Mouse (Mus musculus) lung, postnatal 36 days (tissue): Measurements from ENCODE around the gene Frem2.
A peak's percentile ranks its signal among the peaks of the same experiment; 100 is the strongest.

Experiments
- DNase-seq: peaks from one replicate; pipeline ENCODE4 v3.0.0; 2022; ENCODE audit warnings: mixed read lengths

The Frem2 gene

GRCm38 (mm10) chr3:53555031-53555952 lies 101.9 kb downstream of the Frem2 start:
- DNase-seq, result peak; percentile 12

- no peak for DNase-seq
Observed at GRCm38 (mm10) chr3:53552691-53553090, 104.5 kb downstream of the Frem2 start.

GRCm38 (mm10) chr3:53532091-53532490 lies 125.1 kb downstream of the Frem2 start:
- DNase-seq, result no peak

GRCm38 (mm10) chr3:53530305-53530704 lies 126.8 kb downstream of the Frem2 start:
- peak; percentile 30 for DNase-seq

- DNase-seq, result peak; percentile 78
Observed at GRCm38 (mm10) chr3:53525737-53526136, 131.4 kb downstream of the Frem2 start.

- DNase-seq, result no peak
Observed at GRCm38 (mm10) chr3:53522794-53523193, 134.4 kb downstream of the Frem2 start.

GRCm38 (mm10) chr3:53514221-53515065 lies 142.7 kb downstream of the Frem2 start:
- no peak for DNase-seq

- DNase-seq, result no peak
Observed at GRCm38 (mm10) chr3:53513096-53513495, 144.1 kb downstream of the Frem2 start.

- no peak for DNase-seq
Observed at GRCm38 (mm10) chr3:53502428-53502827, 154.7 kb downstream of the Frem2 start.

GRCm38 (mm10) chr3:53498351-53498905 lies 158.7 kb downstream of the Frem2 start:
- no peak for DNase-seq

GRCm38 (mm10) chr3:53488353-53488752 lies 168.8 kb downstream of the Frem2 start, which contains the start of gene Stoml3:
TSS of gene Stoml3 (plus strand) at chr3:53488653.
- DNase-seq, result no peak

- peak; percentile 23 for DNase-seq
Observed at GRCm38 (mm10) chr3:53486996-53487576, 170.1 kb downstream of the Frem2 start.

GRCm38 (mm10) chr3:53486561-53486960 lies 170.6 kb downstream of the Frem2 start:
- no peak for DNase-seq

- DNase-seq, result no peak
Observed at GRCm38 (mm10) chr3:53483414-53484059, 173.6 kb downstream of the Frem2 start.

- no peak for DNase-seq
Observed at GRCm38 (mm10) chr3:53478419-53479046, 178.6 kb downstream of the Frem2 start.

- DNase-seq, result no peak
Observed at GRCm38 (mm10) chr3:53477468-53477867, 179.7 kb downstream of the Frem2 start.

GRCm38 (mm10) chr3:53475889-53476288 lies 181.3 kb downstream of the Frem2 start:
- peak; percentile 53 for DNase-seq

- no peak for DNase-seq
Observed at GRCm38 (mm10) chr3:53474179-53474578, 183.0 kb downstream of the Frem2 start.

GRCm38 (mm10) chr3:53472061-53472460 lies 185.1 kb downstream of the Frem2 start:
- DNase-seq, result no peak

- no peak for DNase-seq
Observed at GRCm38 (mm10) chr3:53469650-53470049, 187.5 kb downstream of the Frem2 start.

- DNase-seq, result no peak
Observed at GRCm38 (mm10) chr3:53467356-53467755, 189.8 kb downstream of the Frem2 start.

GRCm38 (mm10) chr3:53466481-53466880 lies 190.7 kb downstream of the Frem2 start:
- DNase-seq, result no peak
